Mouse (Mus musculus) cerebellum, postnatal 4 days (tissue): ENCODE measurements around the gene Gadd45g.

Experiments used
- DNase-seq, 2 experiments: peaks; one replicate each; pipeline ENCODE4 v3.0.0; 2022; ENCODE audit warnings: low spot score in 2 of 2, mixed read lengths in 1 of 2

Gadd45g gene

GRCm38 (mm10) chr13:51853301-51854243, 7.1 kb downstream of the Gadd45g start:
- no peak for DNase-seq

- DNase-seq = no peak
Measured at GRCm38 (mm10) chr13:51855584-51855983, 9.1 kb downstream of the Gadd45g start.

GRCm38 (mm10) chr13:51857156-51857555, 10.7 kb downstream of the Gadd45g start:
- no peak for DNase-seq

- no peak for DNase-seq
Measured at GRCm38 (mm10) chr13:51858475-51858874, 12.0 kb downstream of the Gadd45g start.

GRCm38 (mm10) chr13:51859174-51859573, 12.7 kb downstream of the Gadd45g start:
- no peak for DNase-seq

GRCm38 (mm10) chr13:51859798-51860197, 13.3 kb downstream of the Gadd45g start:
- no peak for DNase-seq

- DNase-seq = no peak
Measured at GRCm38 (mm10) chr13:51862750-51863149, 16.3 kb downstream of the Gadd45g start.

- DNase-seq = no peak
Measured at GRCm38 (mm10) chr13:51866151-51866659, 19.7 kb downstream of the Gadd45g start.

GRCm38 (mm10) chr13:51868491-51869128, 22.1 kb downstream of the Gadd45g start:
- DNase-seq = no peak

- no peak for DNase-seq
Measured at GRCm38 (mm10) chr13:51869129-51869491, 22.6 kb downstream of the Gadd45g start.

GRCm38 (mm10) chr13:51871148-51871547, 24.7 kb downstream of the Gadd45g start:
- DNase-seq = no peak

- DNase-seq = no peak
Measured at GRCm38 (mm10) chr13:51872252-51872962, 25.9 kb downstream of the Gadd45g start.

- no peak for DNase-seq
Measured at GRCm38 (mm10) chr13:51872963-51873514, 26.6 kb downstream of the Gadd45g start.

GRCm38 (mm10) chr13:51873786-51874185, 27.3 kb downstream of the Gadd45g start:
- no peak for DNase-seq

GRCm38 (mm10) chr13:51876131-51876530, 29.7 kb downstream of the Gadd45g start:
- no peak for DNase-seq

- DNase-seq = no peak
Measured at GRCm38 (mm10) chr13:51878806-51879205, 32.3 kb downstream of the Gadd45g start.

GRCm38 (mm10) chr13:51879571-51879970, 33.1 kb downstream of the Gadd45g start:
- DNase-seq = no peak

GRCm38 (mm10) chr13:51880019-51880418, 33.5 kb downstream of the Gadd45g start:
- DNase-seq = no peak

- DNase-seq = no peak
Measured at GRCm38 (mm10) chr13:51881271-51882128, 35.0 kb downstream of the Gadd45g start.

- no peak for DNase-seq
Measured at GRCm38 (mm10) chr13:51882218-51882617, 35.7 kb downstream of the Gadd45g start.

GRCm38 (mm10) chr13:51884250-51884649, 37.8 kb downstream of the Gadd45g start:
- no peak for DNase-seq
